Mouse (Mus musculus) stomach, embryonic 15.5 days (tissue): Measurements from ENCODE around the gene Rexo4. TPM values are rescaled to one million over a fixed set of nuclear protein-coding genes. Genes with fewer than 3 reads are reported as not detected.

Experiments
- ATAC-seq: fragments of 200-750 bp; cut with Nextera tagmentation; 2 replicates; pipeline ENCODE4 v1.8.0; 2017; ENCODE audit warnings: low read depth, moderate number of reproducible peaks, moderate TSS enrichment; ENCODE audit not compliant: insufficient read depth, low FRiP score
- H3K27ac ChIP-seq: fragments of 300-500 bp; sonication (generic); 2 replicates; pipeline ENCODE4 v1.5.1; 2015; ENCODE audit warnings: mild to moderate bottlenecking, inconsistent platforms
- H3K27me3 ChIP-seq: fragments of 300-500 bp; sonication (generic); replicated peaks from 2 replicates; pipeline ENCODE4 v1.6.1; 2015; ENCODE audit warnings: inconsistent platforms
- H3K36me3 ChIP-seq: fragments of 300-500 bp; sonication (generic); 2 replicates; pipeline ENCODE4 v1.6.1; 2015; ENCODE audit warnings: inconsistent platforms
- H3K4me1 ChIP-seq: fragments of 300-500 bp; sonication (generic); 2 replicates; pipeline ENCODE4 v1.6.1; 2015; ENCODE audit warnings: inconsistent platforms
- H3K4me2 ChIP-seq: fragments of 300-500 bp; sonication (generic); 2 replicates; pipeline ENCODE4 v1.6.1; 2015; ENCODE audit warnings: mild to moderate bottlenecking, inconsistent platforms
- H3K4me3 ChIP-seq: fragments of 300-500 bp; sonication (generic); replicated peaks from 2 replicates; pipeline ENCODE4 v1.5.1; 2015; ENCODE audit warnings: inconsistent platforms
- H3K9ac ChIP-seq: fragments of 300-500 bp; sonication (generic); 2 replicates; pipeline ENCODE4 v1.6.1; 2015; ENCODE audit warnings: inconsistent platforms
- H3K9me3 ChIP-seq: fragments of 300-500 bp; sonication (generic); 2 replicates; pipeline ENCODE4 v1.6.1; 2016; ENCODE audit warnings: inconsistent platforms
- WGBS: fragments of 180-500 bp; shearing (Covaris S2); methylation state at CpG from one replicate; pipeline ENCODE4 v1.1.7; 2015; 5-methylcytosine and 5-hydroxymethylcytosine counted together
- polyA plus RNA-seq: library from polyadenylated mRNA; unstranded; fragments of >200 nt; fragmentation: Nextera tagmentation; extraction: Ambion mirVana; gene quantifications from 2 replicates; pipeline ENCODE4 v1.2.1, GENCODE M21; 2015

The Rexo4 gene
- polyA plus RNA-seq, 1 experiment from 2014 or later: 40.0 TPM

DNA sequence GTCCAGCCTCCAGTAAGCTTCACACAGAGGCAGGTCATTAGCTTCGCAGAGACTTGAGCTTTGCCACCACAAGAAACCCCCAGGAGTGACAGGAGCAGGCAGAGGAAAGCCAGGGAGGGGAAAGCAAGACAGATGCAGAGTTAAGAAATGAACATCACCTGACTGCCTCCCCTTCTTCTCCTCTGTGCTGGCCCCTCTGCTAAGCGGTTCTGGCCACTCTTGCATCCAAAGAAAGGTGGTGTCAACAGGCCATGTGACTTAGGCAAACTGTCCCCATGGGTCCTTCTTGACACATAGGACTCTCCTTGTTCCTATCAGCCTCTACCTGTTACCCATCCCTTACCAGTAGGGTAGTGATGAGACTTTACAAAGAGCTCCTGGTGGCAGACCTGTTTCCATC is 58.2 kb downstream of the Rexo4 start:
- 82% methylated on average over 2 of the region's 2 CpGs for WGBS
- Histone ChIP-seq H3K27ac (no peak overlapping the region), H3K36me3 (peaks cover 16% of the 10 kb centered on the region), H3K9me3 (no peaks in the 10 kb centered on the region), H3K27me3 (no peaks in the 10 kb centered on the region), H3K4me3 (no peak overlapping the region), H3K4me1 (peaks cover 26% of the 10 kb centered on the region), H3K4me2 (no peak overlapping the region), H3K9ac (no peak overlapping the region)
- ATAC-seq: no peak

Other genes starting within 250 kb of the Rexo4 start
- 0.12 and 0.17 TPM in 2 replicates for gene Abo, start 99.4 kb downstream of the Rexo4 start, polyA plus RNA-seq
- gene Surf6, start 61.5 kb downstream of the Rexo4 start, polyA plus RNA-seq: 24.9 and 25.2 TPM in 2 replicates
- 40.3 and 45.7 TPM in 2 replicates for gene Med22, start 53.7 kb downstream of the Rexo4 start, polyA plus RNA-seq
- 494 and 609 TPM in 2 replicates for gene Rpl7a, start 53.6 kb downstream of the Rexo4 start, polyA plus RNA-seq
- 40.4 and 40.8 TPM in 2 replicates for gene Surf2, start 48.0 kb downstream of the Rexo4 start, polyA plus RNA-seq
- gene Surf1, start 47.9 kb downstream of the Rexo4 start, polyA plus RNA-seq: 62.1 and 65.7 TPM in 2 replicates
- 212 and 245 TPM in 2 replicates for gene Surf4, start 30.5 kb downstream of the Rexo4 start, polyA plus RNA-seq
- gene Stkld1, start 30.3 kb downstream of the Rexo4 start, polyA plus RNA-seq: 0.08 TPM in 1 of 2 replicates, not detected in the other
- gene Adamts13, start 9.0 kb upstream of the Rexo4 start, polyA plus RNA-seq: 0.15 and 0.31 TPM in 2 replicates
- 61.6 and 65.4 TPM in 2 replicates for gene Cacfd1, start 45.5 kb upstream of the Rexo4 start, polyA plus RNA-seq
- 1.1 and 1.3 TPM in 2 replicates for gene Slc2a6, start 63.6 kb upstream of the Rexo4 start, polyA plus RNA-seq
- 0.28 and 1.3 TPM in 2 replicates for gene Mymk, start 107.8 kb upstream of the Rexo4 start, polyA plus RNA-seq
- 3.0 and 3.8 TPM in 2 replicates for gene Adamtsl2, start 115.0 kb upstream of the Rexo4 start, polyA plus RNA-seq
- gene Fam163b, start 178.1 kb upstream of the Rexo4 start, polyA plus RNA-seq: 0.15 and 0.19 TPM in 2 replicates
- gene Dbh, start 200.8 kb upstream of the Rexo4 start, polyA plus RNA-seq: 1.3 and 3.1 TPM in 2 replicates